Mouse (Mus musculus) thymus, adult 2 months (tissue): Measurements from ENCODE around the gene Exosc9.

Experiments used
- CTCF ChIP-seq: fragments of 200-500 bp; IDR thresholded peaks from 2 replicates; pipeline ENCODE4 v1.5.1; 2012; ENCODE audit warnings: mild to moderate bottlenecking, control low read depth, low read length, moderate library complexity, borderline replicate concordance; ENCODE audit not compliant: control insufficient read depth, poor library complexity, insufficient read depth; ENCODE audit errors: extremely low read depth
- POLR2A ChIP-seq: fragments of 200-500 bp; IDR thresholded peaks from 2 replicates; pipeline ENCODE4 v1.6.1; 2012; ENCODE audit warnings: mild to moderate bottlenecking, low read length, control low read depth, moderate library complexity; ENCODE audit not compliant: control insufficient read depth, poor library complexity, insufficient read depth; ENCODE audit errors: extremely low read depth

- TF ChIP-seq CTCF (no peak), POLR2A (no peak)
Observed at GRCm38 (mm10) chr3:36559606-36560005, 7.2 kb downstream of the Exosc9 start.
